Mouse (Mus musculus): Measurements from ENCODE around the gene Sdad1. TPM values are rescaled to one million over a fixed set of nuclear protein-coding genes. Genes with fewer than 3 reads are reported as not detected.
"Not testable (repeated sequence)": the region's sequence is repeated elsewhere in the genome, so short reads cannot be mapped to it uniquely, and the experiment has no call there.

The Sdad1 gene
- polyA plus RNA-seq (2012; rRNA removed), result 5.5 and 7.1 TPM in 2 replicates

DNA sequence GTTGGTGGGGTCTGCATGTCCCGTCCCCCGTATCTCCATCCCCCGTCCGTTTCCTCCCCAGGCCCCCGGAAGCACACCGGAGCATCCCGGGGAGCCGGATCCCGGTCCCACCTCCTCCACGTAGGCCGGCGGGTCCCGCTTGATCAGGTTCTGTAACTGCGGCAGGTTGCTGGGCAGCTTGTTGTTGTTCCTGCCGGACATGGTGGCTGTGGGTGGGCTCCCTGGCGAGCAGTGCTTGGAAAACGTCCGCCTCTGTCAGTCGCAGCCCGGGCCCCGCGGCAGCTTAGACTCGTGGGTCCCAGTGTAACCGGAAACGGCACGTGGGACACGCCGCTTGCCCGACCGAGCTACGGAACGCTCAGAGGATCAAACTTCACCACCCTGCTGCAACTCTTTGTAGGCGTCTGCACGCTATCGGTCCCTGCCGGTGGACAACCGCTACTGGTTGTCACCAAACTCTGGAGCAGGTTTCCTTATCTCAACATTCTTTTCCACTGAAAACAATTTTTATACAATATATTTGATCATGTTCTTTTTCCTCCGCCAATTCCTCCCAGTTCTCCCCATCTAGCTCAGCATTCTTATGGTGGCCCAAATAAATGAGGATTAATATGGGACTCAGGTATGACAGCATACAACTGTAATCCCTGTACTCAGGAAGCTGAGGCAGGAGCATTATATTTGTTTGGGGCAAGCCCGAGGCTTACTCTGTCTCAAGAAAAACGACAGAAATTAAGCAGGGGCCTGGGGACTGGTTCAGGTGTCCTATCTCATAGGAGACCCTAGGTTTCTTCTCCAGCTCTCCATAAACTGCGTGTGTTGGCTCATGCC is at the start of gene Sdad1:
Gene Sdad1, minus strand, starts transcription at position 799 of the 831 bp plus-strand sequence.
- WGBS, result 2% methylated on average over 41 of the region's 41 CpGs
- TF ChIP-seq CTCF (IDR thresholded peaks at IDR 0.05; ENCODE audit: insufficient read depth, low read length) (peak; percentile 62), POLR2A (IDR thresholded peaks at IDR 0.05; ENCODE audit: borderline replicate concordance, extremely low read depth, low read depth, low read length) (0 out of 2 replicates have a peak, but pooled peaks have one; percentile 40)

DNA sequence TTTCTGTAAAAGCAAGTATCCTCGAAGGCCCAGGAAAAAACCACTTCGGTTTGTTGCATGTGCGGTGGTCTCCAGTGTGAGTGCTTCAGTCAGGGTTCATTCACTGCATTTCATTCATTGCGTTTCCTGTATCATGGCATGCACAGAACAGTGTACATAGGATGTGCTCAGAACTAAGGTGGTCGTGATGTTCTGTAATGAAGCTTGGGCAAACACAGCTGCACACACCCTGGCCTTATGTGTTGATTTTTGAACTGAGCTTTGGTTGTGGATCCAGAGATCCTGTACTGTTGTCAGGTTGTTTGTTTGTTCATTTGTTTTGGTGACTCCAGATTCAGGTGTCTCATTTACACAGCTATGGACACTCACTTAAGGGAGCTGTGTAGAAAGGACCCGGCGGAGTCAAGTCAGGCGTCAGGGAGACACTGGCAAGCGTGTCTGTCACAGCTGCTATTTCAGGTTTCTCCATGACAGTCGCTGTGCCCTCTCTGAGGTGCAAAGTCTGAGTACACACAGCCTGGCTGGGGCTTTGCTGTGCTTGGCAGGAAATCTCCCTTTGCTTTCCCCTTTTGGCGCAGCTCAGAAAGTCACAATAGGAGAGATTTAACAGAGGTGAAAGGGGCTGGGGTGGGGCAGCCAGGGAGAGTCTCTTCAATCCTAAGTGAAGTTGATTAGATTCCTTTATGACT is 48.6 kb upstream of the Sdad1 start:
- no peak for DNase-seq
- Histone ChIP-seq H3K4me3 (replicated peaks; ENCODE audit: extremely low read depth, low read depth, low read length) (no peak overlapping the region), H3K4me1 (ENCODE audit: control insufficient read depth, insufficient read depth, low read length) (no peaks in the 10 kb centered on the region)
- TF ChIP-seq CTCF (IDR thresholded peaks at IDR 0.05; ENCODE audit: insufficient read depth, low read length), result no peak
- TF ChIP-seq POLR2A (IDR thresholded peaks at IDR 0.05; ENCODE audit: borderline replicate concordance, extremely low read depth, low read depth, low read length), result no peak
- 59% methylated on average over 11 of the region's 11 CpGs for WGBS

More for the DNA sequence above, at the start of gene Sdad1:
- peak; percentile 87 for DNase-seq
- Histone ChIP-seq H3K4me3 (replicated peaks; ENCODE audit: extremely low read depth, low read depth, low read length) (peak within 1 kb of the TSS; percentile 94), H3K4me1 (ENCODE audit: control insufficient read depth, insufficient read depth, low read length) (peaks cover 4% of the 10 kb centered on the region)

DNA sequence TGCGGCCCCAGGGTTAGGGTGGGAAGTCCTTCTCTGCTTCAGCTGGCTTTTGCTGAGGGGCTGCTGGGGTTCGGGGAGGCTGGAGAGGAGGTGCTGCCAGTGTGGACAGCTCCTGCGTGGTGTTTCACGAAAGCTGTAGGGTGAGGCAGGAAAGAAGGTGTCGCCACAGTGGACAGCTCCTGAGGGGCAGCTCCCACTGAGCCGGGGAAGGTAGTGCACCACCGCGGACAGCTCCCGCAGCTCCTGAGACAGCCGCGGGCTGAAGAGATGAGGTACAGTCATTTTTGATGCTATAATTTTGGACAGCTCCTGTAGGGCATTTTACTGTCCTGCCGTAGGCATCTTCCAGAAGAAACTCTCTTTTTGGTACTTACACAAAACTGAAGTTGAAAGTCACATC is 47.8 kb upstream of the Sdad1 start:
- WGBS, result 19% methylated on average over 12 of the region's 12 CpGs
- TF ChIP-seq CTCF (IDR thresholded peaks at IDR 0.05; ENCODE audit: insufficient read depth, low read length), result no peak
- no peak for TF ChIP-seq POLR2A (IDR thresholded peaks at IDR 0.05; ENCODE audit: borderline replicate concordance, extremely low read depth, low read depth, low read length)
- Histone ChIP-seq H3K4me1 (ENCODE audit: control insufficient read depth, insufficient read depth, low read length) (0 out of 2 replicates have a peak, but pooled peaks cover 2% of the 10 kb centered on the region), H3K4me3 (replicated peaks; ENCODE audit: extremely low read depth, low read depth, low read length) (no peak overlapping the region)
- DNase-seq, result no peak

DNA sequence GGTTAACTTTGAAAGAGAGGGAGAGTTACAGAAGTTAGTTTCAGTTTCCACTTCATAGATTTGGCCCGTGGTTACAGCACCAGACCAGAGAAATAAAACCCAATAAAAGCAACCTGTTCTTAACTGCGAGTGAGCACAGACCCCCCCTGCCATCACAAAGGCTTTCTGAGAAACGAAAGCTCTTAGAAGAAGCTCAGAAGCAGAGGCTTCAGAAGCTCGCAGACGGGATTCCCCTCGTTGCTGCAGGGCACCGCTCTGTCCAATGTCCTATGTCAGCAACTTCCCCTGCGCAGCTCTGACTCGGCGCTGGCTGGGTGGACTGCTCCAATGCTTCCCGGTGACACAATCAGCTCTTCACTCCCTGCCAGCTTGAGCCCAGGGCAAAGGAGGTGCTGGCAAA is 43.2 kb upstream of the Sdad1 start:
- H3K4me1 ChIP-seq (ENCODE audit: control insufficient read depth, insufficient read depth, low read length), result peaks cover 6% of the 10 kb centered on the region
- H3K4me3 ChIP-seq (replicated peaks; ENCODE audit: extremely low read depth, low read depth, low read length), result peak overlapping the region; percentile 58
- WGBS, result 16% methylated on average over 11 of the region's 11 CpGs
- DNase-seq, result peak; percentile 37
- no peak for TF ChIP-seq POLR2A (IDR thresholded peaks at IDR 0.05; ENCODE audit: borderline replicate concordance, extremely low read depth, low read depth, low read length)
- TF ChIP-seq CTCF (IDR thresholded peaks at IDR 0.05; ENCODE audit: insufficient read depth, low read length), result no peak

DNA sequence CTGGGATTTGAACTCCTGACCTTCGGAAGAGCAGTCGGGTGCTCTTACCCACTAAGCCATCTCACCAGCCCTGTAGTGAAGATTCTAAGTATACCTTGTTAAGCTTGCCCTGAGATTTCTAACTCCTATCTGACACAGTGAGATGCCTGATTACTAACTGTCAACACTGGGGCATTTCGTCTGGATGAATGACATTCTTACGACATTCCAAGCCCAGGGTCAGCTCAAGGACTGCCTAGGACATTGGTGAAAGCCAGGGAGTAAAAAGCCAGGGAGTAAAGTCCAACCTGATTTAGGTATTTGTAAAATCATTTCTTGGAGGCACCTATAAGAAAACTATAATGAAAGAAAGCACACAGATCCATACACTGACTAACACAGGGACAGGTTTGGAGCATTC is 42.4 kb upstream of the Sdad1 start:
- H3K4me3 ChIP-seq (replicated peaks; ENCODE audit: extremely low read depth, low read depth, low read length); DNase-seq: not testable (repeated sequence)
- peaks cover 10% of the 10 kb centered on the region for H3K4me1 ChIP-seq (ENCODE audit: control insufficient read depth, insufficient read depth, low read length)
- 60% methylated on average over 4 of the region's 4 CpGs for WGBS

DNA sequence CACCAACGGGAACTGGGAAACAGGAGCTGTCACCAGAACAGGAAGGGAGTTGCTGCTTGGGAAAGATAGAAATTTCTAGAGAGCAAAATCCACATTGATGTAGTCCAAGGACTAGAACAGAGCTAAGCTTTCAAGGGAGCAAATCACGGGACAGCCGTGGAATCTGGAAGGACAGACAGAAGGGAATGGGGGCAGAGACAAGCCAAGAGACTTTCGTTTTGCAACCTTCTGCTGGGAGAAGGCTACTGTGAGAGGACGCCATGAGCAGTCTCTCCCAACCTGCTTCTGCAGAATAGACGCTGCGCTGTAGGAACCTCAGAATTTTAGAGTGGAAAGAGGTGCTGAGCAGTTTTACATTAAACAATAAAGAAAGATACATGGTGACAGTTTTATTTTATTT is 39.5 kb upstream of the Sdad1 start:
- TF ChIP-seq CTCF (IDR thresholded peaks at IDR 0.05; ENCODE audit: insufficient read depth, low read length) (no peak), POLR2A (IDR thresholded peaks at IDR 0.05; ENCODE audit: borderline replicate concordance, extremely low read depth, low read depth, low read length) (no peak)
- 81% methylated on average over 7 of the region's 7 CpGs for WGBS
- Histone ChIP-seq H3K4me1 (ENCODE audit: control insufficient read depth, insufficient read depth, low read length) (peaks cover 10% of the 10 kb centered on the region), H3K4me3 (replicated peaks; ENCODE audit: extremely low read depth, low read depth, low read length) (no peak overlapping the region)
- DNase-seq, result no peak

DNA sequence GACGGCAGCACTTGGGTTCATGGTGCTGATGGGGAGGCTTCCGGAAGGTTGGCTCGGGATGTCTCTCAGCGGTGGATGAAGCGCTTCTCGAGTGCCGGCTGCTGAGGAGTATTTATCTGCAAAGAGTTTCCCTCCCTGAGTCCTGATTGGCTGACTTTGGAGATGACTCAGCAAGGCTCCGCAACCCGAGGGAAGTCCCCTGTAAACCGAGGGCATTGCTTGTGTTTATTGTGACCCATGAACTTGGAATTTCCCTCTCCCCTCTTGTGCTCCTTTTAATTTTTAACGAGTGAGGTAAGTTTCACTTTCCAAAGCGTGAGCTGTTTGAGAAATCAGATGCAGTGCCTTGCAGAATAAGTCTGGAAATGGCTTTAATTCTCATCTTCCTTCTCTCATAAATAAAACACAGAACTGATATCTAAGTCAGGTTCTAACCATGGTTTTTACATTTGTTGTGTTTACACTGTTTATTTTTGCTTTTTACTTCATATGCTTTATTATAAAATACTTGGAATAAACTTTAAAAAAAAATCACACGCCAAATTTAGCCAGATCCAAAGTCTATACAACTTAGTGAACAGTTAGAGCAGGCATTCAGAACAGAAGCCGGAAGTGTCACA is 38.6 kb upstream of the Sdad1 start, which contains the start of gene Cxcl10:
Gene Cxcl10, minus strand, starts transcription at position 96 of the 620 bp plus-strand sequence.
- peak; percentile 27 for DNase-seq
- Histone ChIP-seq H3K4me3 (replicated peaks; ENCODE audit: extremely low read depth, low read depth, low read length) (peak within 1 kb of the TSS; percentile 52), H3K4me1 (ENCODE audit: control insufficient read depth, insufficient read depth, low read length) (peaks cover 10% of the 10 kb centered on the region)
- TF ChIP-seq POLR2A (IDR thresholded peaks at IDR 0.05; ENCODE audit: borderline replicate concordance, extremely low read depth, low read depth, low read length), result no peak
- no peak for TF ChIP-seq CTCF (IDR thresholded peaks at IDR 0.05; ENCODE audit: insufficient read depth, low read length)
- WGBS, result 6% methylated on average over 14 of the region's 14 CpGs

DNA sequence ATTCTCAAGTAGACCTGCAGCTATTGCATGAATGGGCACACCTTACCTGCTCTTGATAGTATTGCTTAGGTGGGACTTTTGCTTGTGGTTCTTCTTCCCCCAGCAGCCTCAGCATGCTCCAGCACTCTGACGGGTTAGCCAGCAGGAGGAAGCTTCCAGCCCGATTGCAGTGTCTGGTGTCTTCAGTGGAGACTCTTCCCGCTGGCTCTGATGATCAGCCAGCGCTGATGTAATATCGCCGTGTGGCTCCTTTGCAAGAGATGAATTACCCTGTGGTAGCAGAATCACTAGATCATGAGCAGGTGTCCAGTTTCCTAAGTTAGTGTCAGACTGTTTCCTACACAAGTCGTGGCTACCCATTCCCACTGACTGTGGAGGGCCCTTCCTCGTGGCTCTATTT is 34.7 kb upstream of the Sdad1 start:
- peaks cover 8% of the 10 kb centered on the region for H3K4me1 ChIP-seq (ENCODE audit: control insufficient read depth, insufficient read depth, low read length)
- DNase-seq, result no peak
- TF ChIP-seq POLR2A (IDR thresholded peaks at IDR 0.05; ENCODE audit: borderline replicate concordance, extremely low read depth, low read depth, low read length) (no peak), CTCF (IDR thresholded peaks at IDR 0.05; ENCODE audit: insufficient read depth, low read length) (no peak)
- WGBS, result 76% methylated on average over 8 of the region's 8 CpGs
- H3K4me3 ChIP-seq (replicated peaks; ENCODE audit: extremely low read depth, low read depth, low read length), result no peak overlapping the region

DNA sequence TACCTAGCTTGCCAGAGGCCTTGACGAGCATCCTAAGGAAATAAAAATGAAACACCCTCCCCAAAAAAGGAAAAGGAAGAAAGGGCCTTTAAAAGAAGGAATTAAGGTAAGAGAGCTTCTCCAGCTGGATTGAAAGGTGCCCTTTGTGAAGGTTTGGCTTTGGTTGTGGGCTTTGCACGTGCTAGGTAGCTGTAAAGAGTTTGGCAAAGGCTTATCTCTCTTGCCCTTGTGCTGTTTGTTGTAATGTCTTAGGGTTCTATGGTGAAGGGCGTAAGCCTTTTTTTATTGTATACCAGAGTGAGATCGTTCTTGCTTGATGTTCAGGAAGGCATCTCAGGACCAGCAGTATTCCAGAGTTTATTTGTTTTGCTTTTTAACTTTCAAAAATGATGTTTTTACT is 30.3 kb upstream of the Sdad1 start:
- DNase-seq, result no peak
- 50% methylated on average over 4 of the region's 4 CpGs for WGBS
- H3K4me1 ChIP-seq (ENCODE audit: control insufficient read depth, insufficient read depth, low read length), result no peaks in the 10 kb centered on the region
- no peak overlapping the region for H3K4me3 ChIP-seq (replicated peaks; ENCODE audit: extremely low read depth, low read depth, low read length)
- TF ChIP-seq POLR2A (IDR thresholded peaks at IDR 0.05; ENCODE audit: borderline replicate concordance, extremely low read depth, low read depth, low read length) (no peak), CTCF (IDR thresholded peaks at IDR 0.05; ENCODE audit: insufficient read depth, low read length) (no peak)

Measured in lung, adult 2 months (tissue).